Mouse (Mus musculus): ENCODE measurements at regions not wholly inside any gene's neighbourhood (a gene's known extent, or its start where the extent isn't known, plus 50 kb on each side); places are given as distances from the start of the nearest gene placed in this dataset.

DNA sequence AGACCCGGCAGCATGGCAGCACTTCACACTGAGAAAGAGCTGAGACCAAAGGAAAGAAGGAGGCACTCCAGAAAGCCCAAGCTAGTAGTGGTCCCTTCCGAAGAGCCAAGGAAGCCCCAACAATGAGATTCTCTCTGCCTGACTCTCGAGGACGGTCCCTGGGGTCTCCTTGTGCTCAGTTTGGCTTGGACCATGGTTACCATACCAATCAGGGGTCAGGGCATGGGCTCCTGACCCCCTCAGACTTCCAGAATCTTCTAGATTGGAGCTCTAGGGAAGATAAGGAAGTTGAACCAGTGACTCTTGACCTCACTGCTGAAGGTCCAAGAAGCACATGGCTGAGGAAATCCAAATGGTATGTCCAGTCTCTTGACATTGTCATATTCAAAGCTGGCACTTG, 53.0 kb upstream of the Cplx2 start:
- DNase-seq (ENCODE audit: low spot score in 2 of 2), result no peak

DNA sequence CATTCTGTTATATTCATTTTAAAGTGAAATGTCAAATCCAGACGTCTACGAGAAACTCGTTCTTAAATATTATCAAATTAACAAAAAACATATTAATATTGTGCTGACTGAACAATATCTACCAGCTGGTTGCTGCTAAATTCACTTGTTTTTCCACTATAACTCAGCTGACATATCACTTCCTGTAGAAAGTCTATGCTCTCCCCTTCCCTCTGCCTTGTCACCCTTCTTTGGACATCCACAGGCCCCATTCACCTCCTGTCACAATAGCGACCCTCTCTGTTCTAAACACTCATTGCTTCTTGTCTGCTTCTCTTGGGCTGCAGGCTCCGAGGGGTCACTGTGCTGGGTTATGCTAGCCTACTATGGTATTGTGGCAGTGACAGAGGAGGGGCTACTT, 52.5 kb upstream of the Cplx2 start:
- no peak for DNase-seq (ENCODE audit: low spot score in 2 of 2)

DNA sequence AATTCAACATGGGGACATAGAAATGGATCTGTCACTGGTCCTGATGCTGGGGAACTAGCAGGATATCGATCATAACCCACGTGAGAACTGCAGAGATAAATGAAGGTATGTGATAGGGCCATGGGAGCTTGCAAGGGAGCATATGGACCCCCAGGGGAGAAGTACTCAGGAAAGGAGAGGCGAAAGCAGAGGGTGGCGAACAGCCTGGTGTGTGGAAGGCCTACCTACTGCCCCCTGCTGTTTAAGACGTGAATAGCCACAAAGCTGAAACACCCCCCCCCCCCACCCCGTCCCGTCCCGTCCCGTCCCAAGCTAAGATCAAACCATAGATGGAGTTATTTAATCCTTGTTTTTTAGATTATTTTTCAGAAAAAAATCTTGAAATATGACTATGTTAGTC, 50.9 kb upstream of the Cplx2 start:
- DNase-seq (ENCODE audit: low spot score in 2 of 2), result no peak

DNA sequence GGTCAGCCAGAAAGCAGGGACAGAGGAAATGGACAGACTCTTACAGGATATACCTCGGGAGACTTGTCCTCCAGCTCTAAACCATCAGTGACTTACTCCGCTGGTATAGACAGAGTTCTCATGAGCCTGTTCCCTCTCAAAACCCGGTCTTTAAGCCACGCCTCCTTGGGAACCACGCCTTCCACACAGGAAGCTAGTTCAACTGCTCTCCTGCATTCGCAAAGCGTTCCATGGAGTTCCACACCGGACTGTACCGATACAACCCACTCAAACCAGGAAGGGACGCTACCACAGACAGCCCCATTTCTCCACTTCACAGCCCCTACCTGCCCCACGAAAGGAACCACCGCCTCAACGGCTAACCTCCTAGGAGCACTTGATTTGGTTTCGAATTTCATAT, 50.1 kb upstream of the Cplx2 start:
- DNase-seq (ENCODE audit: low spot score in 2 of 2), result no peak
